Mouse (Mus musculus): ENCODE measurements around the gene Gtf3a. TPM values are rescaled to one million over a fixed set of nuclear protein-coding genes. Genes with fewer than 3 reads are reported as not detected.
A peak's percentile ranks its signal among the peaks of the same experiment; 100 is the strongest.
"Not testable (repeated sequence)": the region's sequence is repeated elsewhere in the genome, so short reads cannot be mapped to it uniquely, and the experiment has no call there.

Gtf3a gene
- polyA plus RNA-seq, 2 experiments, result 87.0 to 100 TPM

GRCm38 (mm10) chr5:146916273-146916672 is 32.2 kb upstream of the Gtf3a start:
- TF ChIP-seq POLR2A (IDR thresholded peaks at IDR 0.05; ENCODE audit: borderline replicate concordance, extremely low read depth, insufficient read depth, insufficient read length), result no peak
- Histone ChIP-seq H3K36me3 (ENCODE audit: control insufficient read depth, insufficient read depth, low read length) (no peaks in the 10 kb centered on the region), H3K9ac (ENCODE audit: low read depth, low read length, severe bottlenecking) (no peak overlapping the region), H3K9me3 (ENCODE audit: control insufficient read depth, low read length) (no peaks in the 10 kb centered on the region), H3K4me1 (ENCODE audit: control insufficient read depth, insufficient read depth, low read length) (peaks cover 9% of the 10 kb centered on the region), H3K27me3 (ENCODE audit: control insufficient read depth, insufficient read depth, low read length) (no peaks in the 10 kb centered on the region; the same call in 1 of the 2 replicates), H3K4me2 (replicated peaks; ENCODE audit: low read depth, low read length, severe bottlenecking) (no peak overlapping the region), H3K4me3 (replicated peaks; ENCODE audit: low read length) (no peak overlapping the region), H3K27ac (replicated peaks; ENCODE audit: low read depth, low read length) (no peak overlapping the region)
- ATAC-seq (ENCODE audit: low FRiP score, low read depth) (no peak), DNase-seq (ENCODE audit: low spot score) (no peak)
- WGBS, result 78% methylated on average over 8 of the region's 8 CpGs

- ATAC-seq (ENCODE audit: low FRiP score, low read depth) (no peak), DNase-seq (ENCODE audit: low spot score) (no peak)
- Histone ChIP-seq H3K9me3 (ENCODE audit: control insufficient read depth, low read length) (no peaks in the 10 kb centered on the region), H3K27me3 (ENCODE audit: control insufficient read depth, insufficient read depth, low read length) (no peaks in the 10 kb centered on the region; the same call in 1 of the 2 replicates), H3K4me1 (ENCODE audit: control insufficient read depth, insufficient read depth, low read length) (peaks cover 9% of the 10 kb centered on the region), H3K9ac (ENCODE audit: low read depth, low read length, severe bottlenecking) (no peak overlapping the region), H3K4me3 (replicated peaks; ENCODE audit: low read length) (no peak overlapping the region), H3K4me2 (replicated peaks; ENCODE audit: low read depth, low read length, severe bottlenecking) (no peak overlapping the region), H3K27ac (replicated peaks; ENCODE audit: low read depth, low read length) (no peak overlapping the region), H3K36me3 (ENCODE audit: control insufficient read depth, insufficient read depth, low read length) (no peaks in the 10 kb centered on the region)
- no peak for TF ChIP-seq POLR2A (IDR thresholded peaks at IDR 0.05; ENCODE audit: borderline replicate concordance, extremely low read depth, insufficient read depth, insufficient read length)
- 29% methylated on average over 6 of the region's 6 CpGs for WGBS
Measured at GRCm38 (mm10) chr5:146916806-146917205, 31.7 kb upstream of the Gtf3a start.

GRCm38 (mm10) chr5:146917357-146917756 is 31.1 kb upstream of the Gtf3a start:
- not testable (repeated sequence) for H3K27ac ChIP-seq (replicated peaks; ENCODE audit: low read depth, low read length); H3K36me3 ChIP-seq (ENCODE audit: control insufficient read depth, insufficient read depth, low read length); H3K4me3 ChIP-seq (replicated peaks; ENCODE audit: low read length); H3K4me1 ChIP-seq (ENCODE audit: control insufficient read depth, insufficient read depth, low read length); ATAC-seq (ENCODE audit: low FRiP score, low read depth); H3K9ac ChIP-seq (ENCODE audit: low read depth, low read length, severe bottlenecking); H3K9me3 ChIP-seq (ENCODE audit: control insufficient read depth, low read length); DNase-seq (ENCODE audit: low spot score); H3K27me3 ChIP-seq (ENCODE audit: control insufficient read depth, insufficient read depth, low read length); H3K4me2 ChIP-seq (replicated peaks; ENCODE audit: low read depth, low read length, severe bottlenecking)
- WGBS, result 89% methylated on average over 3 of the region's 6 CpGs

- Histone ChIP-seq H3K9me3 (ENCODE audit: control insufficient read depth, low read length) (no peaks in the 10 kb centered on the region), H3K4me1 (ENCODE audit: control insufficient read depth, insufficient read depth, low read length) (peaks cover 9% of the 10 kb centered on the region), H3K4me2 (replicated peaks; ENCODE audit: low read depth, low read length, severe bottlenecking) (peak overlapping the region; percentile 56), H3K9ac (ENCODE audit: low read depth, low read length, severe bottlenecking) (peak overlapping the region; percentile 43; the same call in 1 of the 2 replicates), H3K36me3 (ENCODE audit: control insufficient read depth, insufficient read depth, low read length) (no peaks in the 10 kb centered on the region), H3K27ac (replicated peaks; ENCODE audit: low read depth, low read length) (no peak overlapping the region), H3K27me3 (ENCODE audit: control insufficient read depth, insufficient read depth, low read length) (no peaks in the 10 kb centered on the region; the same call in 1 of the 2 replicates), H3K4me3 (replicated peaks; ENCODE audit: low read length) (peak overlapping the region; percentile 25)
- ATAC-seq (ENCODE audit: low FRiP score, low read depth), result peak; percentile 16; the same call in 1 of the 2 replicates
- 3% methylated on average over 6 of the region's 6 CpGs for WGBS
- no peak for TF ChIP-seq POLR2A (IDR thresholded peaks at IDR 0.05; ENCODE audit: borderline replicate concordance, extremely low read depth, insufficient read depth, insufficient read length)
- DNase-seq (ENCODE audit: low spot score), result no peak
Measured at GRCm38 (mm10) chr5:146919874-146920273, 28.6 kb upstream of the Gtf3a start.

- ATAC-seq (ENCODE audit: low FRiP score, low read depth) (peak; percentile 66), DNase-seq (ENCODE audit: low spot score) (no peak)
- Histone ChIP-seq H3K9me3 (ENCODE audit: control insufficient read depth, low read length) (no peaks in the 10 kb centered on the region), H3K4me3 (replicated peaks; ENCODE audit: low read length) (peak overlapping the region; percentile 25), H3K27me3 (ENCODE audit: control insufficient read depth, insufficient read depth, low read length) (no peaks in the 10 kb centered on the region; the same call in 1 of the 2 replicates), H3K4me1 (ENCODE audit: control insufficient read depth, insufficient read depth, low read length) (peaks cover 9% of the 10 kb centered on the region), H3K27ac (replicated peaks; ENCODE audit: low read depth, low read length) (no peak overlapping the region), H3K36me3 (ENCODE audit: control insufficient read depth, insufficient read depth, low read length) (no peaks in the 10 kb centered on the region), H3K4me2 (replicated peaks; ENCODE audit: low read depth, low read length, severe bottlenecking) (peak overlapping the region; percentile 56), H3K9ac (ENCODE audit: low read depth, low read length, severe bottlenecking) (peak overlapping the region; percentile 43; the same call in 1 of the 2 replicates)
- no peak for TF ChIP-seq POLR2A (IDR thresholded peaks at IDR 0.05; ENCODE audit: borderline replicate concordance, extremely low read depth, insufficient read depth, insufficient read length)
- WGBS, result 3% methylated on average over 24 of the region's 27 CpGs
Measured at GRCm38 (mm10) chr5:146920314-146921161, 27.9 kb upstream of the Gtf3a start.
